8 mouse cellular contexts compared by ENCODE assay signal in the genomic region with DNA sequence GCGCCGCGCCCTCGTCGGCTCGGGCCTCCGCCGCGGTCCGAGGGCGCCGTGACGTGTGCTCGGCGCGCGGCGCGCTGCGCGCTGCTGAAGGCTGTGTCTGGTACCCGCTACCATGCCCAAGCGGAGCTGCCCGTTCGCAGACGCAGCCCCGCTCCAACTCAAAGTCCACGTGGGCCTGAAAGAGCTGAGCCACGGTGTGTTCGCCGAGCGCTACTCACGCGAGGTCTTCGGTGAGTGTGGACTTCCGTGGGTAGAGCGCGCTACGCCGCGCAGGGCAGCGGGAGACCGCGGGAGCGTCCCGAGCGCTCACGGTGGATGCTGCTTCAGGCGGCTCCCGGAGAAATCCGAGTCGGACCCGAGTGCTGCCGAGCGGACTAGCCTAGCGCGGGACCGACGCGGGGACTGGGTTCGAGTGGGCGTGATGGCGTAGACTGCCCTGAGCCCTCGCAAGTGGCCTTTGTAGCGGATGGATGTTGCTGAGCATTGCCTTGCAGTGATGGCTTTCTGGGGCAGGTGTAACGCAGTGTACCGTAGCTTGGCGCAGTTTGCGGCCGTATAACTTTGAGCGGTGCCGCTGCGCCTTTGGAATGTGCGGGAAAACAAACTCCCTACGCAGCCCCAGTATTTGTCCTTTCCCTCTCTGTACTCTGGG. TPM values are rescaled to one million over a fixed set of nuclear protein-coding genes. Genes with fewer than 3 reads are reported as not detected.
A peak's percentile ranks its signal among the peaks of the same experiment; 100 is the strongest.
DNase-seq lines count a peak whose midpoint lies in the region; ATAC-seq and TF ChIP-seq lines count a peak whose summit lies in the region.

No protein-coding gene starts in this region.

- WGBS in hindbrain, embryonic 14.5 days, result under 1% methylated on average over 75 of the region's 75 CpGs
- under 1% methylated on average over 75 of the region's 75 CpGs for WGBS in liver, embryonic 14.5 days (ENCODE audit: insufficient replicate concordance)

- ATAC-seq in hindbrain, embryonic 14.5 days (ENCODE audit: low FRiP score), result no peak; the same call in 1 of the 2 replicates
- ATAC-seq in liver, embryonic 14.5 days (ENCODE audit: insufficient read depth), result peak; percentile 26

- H3K27ac ChIP-seq in gastrocnemius, adult 2 months, result peak overlapping the region; percentile 94
- H3K27ac ChIP-seq in hindbrain, embryonic 14.5 days, result peak overlapping the region; percentile 88
- H3K27ac ChIP-seq in liver, embryonic 14.5 days, result peak overlapping the region; percentile 57

- H3K9ac ChIP-seq in hindbrain, embryonic 14.5 days, result peak overlapping the region; percentile 71
- H3K9ac ChIP-seq in liver, embryonic 14.5 days (replicated peaks), result peak overlapping the region; percentile 89

- H3K9me3 ChIP-seq in hindbrain, embryonic 14.5 days (ENCODE audit: control insufficient read depth, low read length), result no peaks in the 10 kb centered on the region
- H3K9me3 ChIP-seq in liver, embryonic 14.5 days (ENCODE audit: control insufficient read depth, low read length), result no peaks in the 10 kb centered on the region

- DNase-seq in gastrocnemius, adult 2 months, result no peak
- DNase-seq in gastrocnemius, adult 8-10 months (ENCODE audit: low spot score in 2 of 2), result no peak
- DNase-seq in urinary bladder, postnatal 14 days (ENCODE audit: low spot score), result peak; percentile 45
- no peak for DNase-seq in urinary bladder, adult 2 months (ENCODE audit: low spot score)
- DNase-seq in hindbrain, embryonic 14.5 days (ENCODE audit: low spot score), result no peak
- no peak for DNase-seq in liver, embryonic 14.5 days (ENCODE audit: low read depth in 3 of 3, low spot score in 3 of 3)
- DNase-seq in right cerebral cortex, adult 2 months (ENCODE audit: low spot score in 2 of 2), result peak; percentile 51 to 62
- no peak for DNase-seq in MN1 (ENCODE audit: low spot score)

- peaks cover 13% of the 10 kb centered on the region for H3K4me1 ChIP-seq in hindbrain, embryonic 14.5 days (replicated peaks; ENCODE audit: control insufficient read depth, insufficient read depth, low read length)
- peaks cover 4 to 15% of the 10 kb centered on the region in 2 experiments for H3K4me1 ChIP-seq in liver, embryonic 14.5 days (replicated peaks; ENCODE audit: control insufficient read depth in 2 of 2, insufficient read depth in 2 of 2, low read length in 1 of 2)

- no peak for TF ChIP-seq CTCF in gastrocnemius, adult 2 months (IDR thresholded peaks at IDR 0.05)
- TF ChIP-seq CTCF in liver, embryonic 14.5 days (IDR thresholded peaks at IDR 0.05; ENCODE audit: low read depth), result peak; percentile 15; the same call in 1 of the 2 replicates

- intact Hi-C loops in gastrocnemius, adult 2 months (cut with DNase I), result no loop called here

- peak overlapping the region; percentile 94 for H3K4me3 ChIP-seq in gastrocnemius, adult 2 months
- peak overlapping the region; percentile 62 for H3K4me3 ChIP-seq in hindbrain, embryonic 14.5 days (replicated peaks; ENCODE audit: low read length)
- H3K4me3 ChIP-seq in liver, embryonic 14.5 days (ENCODE audit: insufficient read depth in 1 of 2, low read depth in 2 of 2, low read length in 2 of 2), result peak overlapping the region; percentile 77 to 95

- peaks cover 27% of the 10 kb centered on the region for H3K36me3 ChIP-seq in hindbrain, embryonic 14.5 days (replicated peaks; ENCODE audit: control insufficient read depth, insufficient read depth)
- peaks cover 13% of the 10 kb centered on the region for H3K36me3 ChIP-seq in liver, embryonic 14.5 days (replicated peaks; ENCODE audit: control insufficient read depth, insufficient read depth, low read depth)

- no peak for TF ChIP-seq EP300 in liver, embryonic 14.5 days (IDR thresholded peaks at IDR 0.05; ENCODE audit: low read depth)

- H3K27me3 ChIP-seq in hindbrain, embryonic 14.5 days (ENCODE audit: control insufficient read depth, insufficient read depth, low read length), result no peaks in the 10 kb centered on the region
- H3K27me3 ChIP-seq in liver, embryonic 14.5 days (ENCODE audit: control insufficient read depth, insufficient read depth, low read length), result no peaks in the 10 kb centered on the region

- peak overlapping the region; percentile 56 for H3K4me2 ChIP-seq in hindbrain, embryonic 14.5 days (replicated peaks)
- H3K4me2 ChIP-seq in liver, embryonic 14.5 days (ENCODE audit: low read depth), result peak overlapping the region; percentile 98

RNA-seq across cellular contexts. Expression of a gene that starts 0.5 kb away (rescaled TPM):
- total RNA-seq in gastrocnemius, adult 2 months (2021), result 10 to 100 TPM; 18.6 to 25.3 TPM
- total RNA-seq in gastrocnemius, adult 8-10 months (2022), result 10 to 100 TPM; 22.2 to 26.3 (median 24.3) TPM
- 62.6 and 71.8 TPM in 2 replicates for polyA plus RNA-seq in urinary bladder, adult 2 months (2012; rRNA removed)
- polyA plus RNA-seq in hindbrain, embryonic 14.5 days (2014; fragmentation: Nextera tagmentation; extraction: Ambion mirVana), result 54.2 and 58.4 TPM in 2 replicates
- polyA plus RNA-seq in liver, embryonic 14.5 days (2012; rRNA removed), result 64.0 and 70.6 TPM in 2 replicates
- 157 and 165 TPM in 2 replicates for polyA plus RNA-seq in liver, embryonic 14.5 days (2014; fragmentation: Nextera tagmentation; extraction: Ambion mirVana)

RNA-seq across cellular contexts. Expression of a gene that starts 25.1 kb away (rescaled TPM):
- 1,000 to 10,000 TPM; 1,028 to 1,061 TPM for total RNA-seq in gastrocnemius, adult 2 months (2021)
- total RNA-seq in gastrocnemius, adult 8-10 months (2022), result 1,000 to 10,000 TPM in 3 of 4 experiments, 100 to 1,000 TPM in 1; 952 to 1,087 (median 1,016) TPM
- 19.5 and 26.9 TPM in 2 replicates for polyA plus RNA-seq in urinary bladder, adult 2 months (2012; rRNA removed)
- polyA plus RNA-seq in hindbrain, embryonic 14.5 days (2014; fragmentation: Nextera tagmentation; extraction: Ambion mirVana), result 5.3 and 5.5 TPM in 2 replicates
- polyA plus RNA-seq in liver, embryonic 14.5 days (2012; rRNA removed), result 3.7 and 5.4 TPM in 2 replicates
- 7.6 and 8.5 TPM in 2 replicates for polyA plus RNA-seq in liver, embryonic 14.5 days (2014; fragmentation: Nextera tagmentation; extraction: Ambion mirVana)

RNA-seq across cellular contexts. Expression of a gene that starts 29.7 kb away (rescaled TPM):
- 10 to 100 TPM; 50.9 to 59.3 TPM for total RNA-seq in gastrocnemius, adult 2 months (2021)
- 10 to 100 TPM; 41.6 to 42.5 (median 42.0) TPM for total RNA-seq in gastrocnemius, adult 8-10 months (2022)
- polyA plus RNA-seq in urinary bladder, adult 2 months (2012; rRNA removed), result 149 and 150 TPM in 2 replicates
- polyA plus RNA-seq in hindbrain, embryonic 14.5 days (2014; fragmentation: Nextera tagmentation; extraction: Ambion mirVana), result 69.2 and 70.3 TPM in 2 replicates
- polyA plus RNA-seq in liver, embryonic 14.5 days (2012; rRNA removed), result 33.6 and 41.2 TPM in 2 replicates
- 9.9 and 17.2 TPM in 2 replicates for polyA plus RNA-seq in liver, embryonic 14.5 days (2014; fragmentation: Nextera tagmentation; extraction: Ambion mirVana)

RNA-seq across cellular contexts. Expression of a gene that starts 33.6 kb away (rescaled TPM):
- total RNA-seq in gastrocnemius, adult 2 months (2021), result under 1 TPM; 0.64 to 0.81 TPM
- under 1 TPM; 0.48 to 0.90 (median 0.58) TPM for total RNA-seq in gastrocnemius, adult 8-10 months (2022)
- 18.0 and 20.5 TPM in 2 replicates for polyA plus RNA-seq in urinary bladder, adult 2 months (2012; rRNA removed)
- polyA plus RNA-seq in hindbrain, embryonic 14.5 days (2014; fragmentation: Nextera tagmentation; extraction: Ambion mirVana), result 2.2 and 4.7 TPM in 2 replicates
- polyA plus RNA-seq in liver, embryonic 14.5 days (2012; rRNA removed), result 0.69 and 0.74 TPM in 2 replicates
- 0.64 and 1.1 TPM in 2 replicates for polyA plus RNA-seq in liver, embryonic 14.5 days (2014; fragmentation: Nextera tagmentation; extraction: Ambion mirVana)

RNA-seq across cellular contexts. Expression of a gene that starts 56.4 kb away (rescaled TPM):
- total RNA-seq in gastrocnemius, adult 2 months (2021), result 10 to 100 TPM in 1 of 2 experiments, 1 to 10 TPM in 1; 8.2 to 13.0 TPM
- 1 to 10 TPM; 6.7 to 9.2 (median 8.4) TPM for total RNA-seq in gastrocnemius, adult 8-10 months (2022)
- 37.4 and 52.8 TPM in 2 replicates for polyA plus RNA-seq in urinary bladder, adult 2 months (2012; rRNA removed)
- polyA plus RNA-seq in hindbrain, embryonic 14.5 days (2014; fragmentation: Nextera tagmentation; extraction: Ambion mirVana), result 1.0 and 1.5 TPM in 2 replicates
- polyA plus RNA-seq in liver, embryonic 14.5 days (2012; rRNA removed), result 4.8 and 6.2 TPM in 2 replicates
- polyA plus RNA-seq in liver, embryonic 14.5 days (2014; fragmentation: Nextera tagmentation; extraction: Ambion mirVana), result 2.0 and 2.1 TPM in 2 replicates

Comparison
In these comparisons a context has a peak if more than half of its experiments do, and no peak if none do; other contexts are left out.
1. DNase-seq: peak in urinary bladder, postnatal 14 days (single experiment) and right cerebral cortex, adult 2 months (2 of 2); none in gastrocnemius, adult 2 months (single experiment), gastrocnemius, adult 8-10 months (0 of 2), urinary bladder, adult 2 months (single experiment), hindbrain, embryonic 14.5 days (single experiment), liver, embryonic 14.5 days (0 of 3) and MN1 (single experiment).
2. Peak in every context shown above with its lines, with median percentiles within 50 percentile points of each other: H3K27ac ChIP-seq and H3K4me3 ChIP-seq.